Mouse (Mus musculus) neural tube, embryonic 13.5 days (tissue): ENCODE measurements at regions not wholly inside any gene's neighbourhood (a gene's known extent, or its start where the extent isn't known, plus 50 kb on each side); places are given as distances from the start of the nearest gene placed in this dataset.

Source experiments
- ATAC-seq: fragments of 200-750 bp; cut with Nextera tagmentation; 2 replicates; pipeline ENCODE4 v1.8.0; 2017; ENCODE audit warnings: low read depth, mild to moderate bottlenecking, moderate TSS enrichment, moderate library complexity
- H3K27ac ChIP-seq: fragments of 300-500 bp; sonication (generic); replicated peaks from 2 replicates; pipeline ENCODE4 v1.5.1; 2015; ENCODE audit warnings: moderate library complexity, mild to moderate bottlenecking, inconsistent platforms
- H3K27me3 ChIP-seq: fragments of 300-500 bp; sonication (generic); 2 replicates; pipeline ENCODE4 v1.6.1; 2015; ENCODE audit warnings: mild to moderate bottlenecking, inconsistent platforms
- H3K36me3 ChIP-seq: fragments of 300-500 bp; sonication (generic); 2 replicates; pipeline ENCODE4 v1.6.1; 2015; ENCODE audit warnings: mild to moderate bottlenecking, inconsistent platforms
- H3K4me1 ChIP-seq: fragments of 300-500 bp; sonication (generic); replicated peaks from 2 replicates; pipeline ENCODE4 v1.6.1; 2015; ENCODE audit warnings: inconsistent platforms
- H3K4me2 ChIP-seq: fragments of 300-500 bp; sonication (generic); 2 replicates; pipeline ENCODE4 v1.6.1; 2015; ENCODE audit warnings: inconsistent platforms, mild to moderate bottlenecking, moderate library complexity
- H3K4me3 ChIP-seq: fragments of 300-500 bp; sonication (generic); 2 replicates; pipeline ENCODE4 v1.5.1; 2015; ENCODE audit warnings: mild to moderate bottlenecking, inconsistent platforms
- H3K9ac ChIP-seq: fragments of 300-500 bp; sonication (generic); 2 replicates; pipeline ENCODE4 v1.6.1; 2015; ENCODE audit warnings: moderate library complexity, mild to moderate bottlenecking, inconsistent platforms
- H3K9me3 ChIP-seq: fragments of 300-500 bp; sonication (generic); 2 replicates; pipeline ENCODE4 v1.6.1; 2016; ENCODE audit warnings: inconsistent platforms
- WGBS: fragments of 180-500 bp; shearing (Covaris S2); methylation state at CpG from one replicate; pipeline ENCODE4 v1.1.7; 2015; 5-methylcytosine and 5-hydroxymethylcytosine counted together

GRCm38 (mm10) chr13:15082255-15082932 is 380.6 kb upstream of the Gli3 start:
- no peak for ATAC-seq
- 81% methylated on average over 2 of the region's 2 CpGs for WGBS

GRCm38 (mm10) chr13:15094836-15095235 is 368.2 kb upstream of the Gli3 start:
- Histone ChIP-seq H3K36me3 (no peaks in the 10 kb centered on the region), H3K4me1 (no peaks in the 10 kb centered on the region), H3K9me3 (no peaks in the 10 kb centered on the region), H3K4me2 (no peak overlapping the region), H3K27me3 (no peaks in the 10 kb centered on the region), H3K4me3 (no peak overlapping the region), H3K9ac (no peak overlapping the region), H3K27ac (no peak overlapping the region)
- ATAC-seq: no peak
- 74% methylated on average over 1 of the region's 1 CpGs for WGBS

More at GRCm38 (mm10) chr13:15082255-15082932, 380.6 kb upstream of the Gli3 start:
- H3K27me3 ChIP-seq: no peaks in the 10 kb centered on the region
- H3K9me3 ChIP-seq: 0 out of 2 replicates have a peak, but pooled peaks cover 5% of the 10 kb centered on the region
- no peak overlapping the region for H3K4me2 ChIP-seq
- no peak overlapping the region for H3K4me3 ChIP-seq
- no peak overlapping the region for H3K27ac ChIP-seq
- H3K36me3 ChIP-seq: no peaks in the 10 kb centered on the region
- H3K4me1 ChIP-seq: 0 out of 2 replicates have a peak, but pooled peaks cover 7% of the 10 kb centered on the region
- H3K9ac ChIP-seq: no peak overlapping the region

- ATAC-seq: no peak
- H3K9ac ChIP-seq: no peak overlapping the region
- no peak overlapping the region for H3K4me2 ChIP-seq
- H3K27me3 ChIP-seq: no peaks in the 10 kb centered on the region
- WGBS: 15% methylated on average over 6 of the region's 6 CpGs
- no peaks in the 10 kb centered on the region for H3K36me3 ChIP-seq
- no peak overlapping the region for H3K4me3 ChIP-seq
- peaks cover 7% of the 10 kb centered on the region for H3K4me1 ChIP-seq
- peaks cover 6% of the 10 kb centered on the region; the same call in 1 of the 2 replicates for H3K9me3 ChIP-seq
- H3K27ac ChIP-seq: no peak overlapping the region
Observed at GRCm38 (mm10) chr13:15107753-15108305, 355.2 kb upstream of the Gli3 start.

GRCm38 (mm10) chr13:15113383-15113782 is 349.7 kb upstream of the Gli3 start:
- 53% methylated on average over 7 of the region's 7 CpGs for WGBS
- Histone ChIP-seq H3K36me3 (no peaks in the 10 kb centered on the region), H3K4me3 (no peak overlapping the region), H3K9ac (no peak overlapping the region), H3K27me3 (no peaks in the 10 kb centered on the region), H3K27ac (no peak overlapping the region), H3K4me2 (no peak overlapping the region), H3K4me1 (no peaks in the 10 kb centered on the region), H3K9me3 (no peaks in the 10 kb centered on the region)
- peak; percentile 86 for ATAC-seq

- Histone ChIP-seq H3K27me3 (no peaks in the 10 kb centered on the region), H3K9ac (no peak overlapping the region), H3K36me3 (no peaks in the 10 kb centered on the region), H3K4me2 (no peak overlapping the region), H3K4me1 (no peaks in the 10 kb centered on the region), H3K9me3 (no peaks in the 10 kb centered on the region), H3K4me3 (no peak overlapping the region), H3K27ac (no peak overlapping the region)
- no peak for ATAC-seq
- WGBS: 74% methylated on average over 2 of the region's 2 CpGs
Observed at GRCm38 (mm10) chr13:15130249-15130648, 332.8 kb upstream of the Gli3 start.

GRCm38 (mm10) chr13:15146167-15146566 is 316.9 kb upstream of the Gli3 start:
- H3K4me2 ChIP-seq: no peak overlapping the region
- WGBS: 63% methylated on average over 6 of the region's 6 CpGs
- ATAC-seq: no peak
- no peaks in the 10 kb centered on the region for H3K36me3 ChIP-seq
- H3K4me1 ChIP-seq: no peaks in the 10 kb centered on the region
- no peak overlapping the region for H3K4me3 ChIP-seq
- H3K27me3 ChIP-seq: no peaks in the 10 kb centered on the region
- no peak overlapping the region for H3K27ac ChIP-seq
- no peaks in the 10 kb centered on the region for H3K9me3 ChIP-seq
- no peak overlapping the region for H3K9ac ChIP-seq

- no peaks in the 10 kb centered on the region for H3K27me3 ChIP-seq
- no peaks in the 10 kb centered on the region for H3K9me3 ChIP-seq
- H3K9ac ChIP-seq: no peak overlapping the region
- no peak overlapping the region for H3K4me3 ChIP-seq
- no peak overlapping the region for H3K27ac ChIP-seq
- H3K36me3 ChIP-seq: no peaks in the 10 kb centered on the region
- ATAC-seq: peak; percentile 47
- peaks cover 13% of the 10 kb centered on the region for H3K4me1 ChIP-seq
- 7% methylated on average over 2 of the region's 2 CpGs for WGBS
- no peak overlapping the region for H3K4me2 ChIP-seq
Observed at GRCm38 (mm10) chr13:15180898-15181297, 282.1 kb upstream of the Gli3 start.

- WGBS: 82% methylated on average over 7 of the region's 7 CpGs
- H3K4me3 ChIP-seq: no peak overlapping the region
- ATAC-seq: no peak
Observed at GRCm38 (mm10) chr13:15211635-15212352, 251.2 kb upstream of the Gli3 start.

GRCm38 (mm10) chr13:15212353-15212850 is 250.6 kb upstream of the Gli3 start:
- H3K27ac ChIP-seq: no peak overlapping the region
- ATAC-seq: no peak
- H3K27me3 ChIP-seq: no peaks in the 10 kb centered on the region
- H3K36me3 ChIP-seq: no peaks in the 10 kb centered on the region
- H3K9me3 ChIP-seq: no peaks in the 10 kb centered on the region
- no peak overlapping the region for H3K9ac ChIP-seq
- 71% methylated on average over 5 of the region's 5 CpGs for WGBS
- H3K4me1 ChIP-seq: no peaks in the 10 kb centered on the region
- no peak overlapping the region for H3K4me2 ChIP-seq
- H3K4me3 ChIP-seq: no peak overlapping the region

More at GRCm38 (mm10) chr13:15211635-15212352, 251.2 kb upstream of the Gli3 start:
- no peaks in the 10 kb centered on the region for H3K9me3 ChIP-seq
- no peaks in the 10 kb centered on the region for H3K4me1 ChIP-seq
- H3K9ac ChIP-seq: no peak overlapping the region
- H3K27ac ChIP-seq: no peak overlapping the region
- H3K36me3 ChIP-seq: no peaks in the 10 kb centered on the region
- no peaks in the 10 kb centered on the region for H3K27me3 ChIP-seq
- H3K4me2 ChIP-seq: no peak overlapping the region

- H3K4me1 ChIP-seq: no peaks in the 10 kb centered on the region; the same call in 1 of the 2 replicates
- peak; percentile 27; the same call in 1 of the 2 replicates for ATAC-seq
- H3K4me3 ChIP-seq: no peak overlapping the region
- no peaks in the 10 kb centered on the region for H3K36me3 ChIP-seq
- no peaks in the 10 kb centered on the region for H3K9me3 ChIP-seq
- H3K9ac ChIP-seq: no peak overlapping the region
- no peak overlapping the region for H3K27ac ChIP-seq
- 20% methylated on average over 3 of the region's 3 CpGs for WGBS
- no peak overlapping the region for H3K4me2 ChIP-seq
- no peaks in the 10 kb centered on the region for H3K27me3 ChIP-seq
Observed at GRCm38 (mm10) chr13:15221322-15221721, 241.7 kb upstream of the Gli3 start.

- 50% methylated on average over 1 of the region's 1 CpGs for WGBS
- H3K4me2 ChIP-seq: no peak overlapping the region
- H3K36me3 ChIP-seq: no peaks in the 10 kb centered on the region
- H3K9ac ChIP-seq: no peak overlapping the region
- no peak overlapping the region for H3K27ac ChIP-seq
- H3K4me1 ChIP-seq: no peaks in the 10 kb centered on the region
- H3K27me3 ChIP-seq: no peaks in the 10 kb centered on the region
- H3K4me3 ChIP-seq: no peak overlapping the region
- no peaks in the 10 kb centered on the region for H3K9me3 ChIP-seq
- no peak for ATAC-seq
Observed at GRCm38 (mm10) chr13:15227641-15228040, 235.4 kb upstream of the Gli3 start.
